Mouse (Mus musculus) testis, adult 2 months (tissue): ENCODE measurements around the gene Endod1. TPM values are rescaled to one million over a fixed set of nuclear protein-coding genes. Genes with fewer than 3 reads are reported as not detected.

ENCODE experiments used
- H3K27ac ChIP-seq: fragments of 200-500 bp; 2 replicates; pipeline ENCODE4 v1.5.1; 2012; ENCODE audit warnings: low read depth, low read length; ENCODE audit not compliant: control insufficient read depth, insufficient read depth
- H3K27me3 ChIP-seq: fragments of 200-500 bp; 2 replicates; pipeline ENCODE4 v1.6.1; 2012; ENCODE audit warnings: mild to moderate bottlenecking, low read length, moderate library complexity; ENCODE audit not compliant: control insufficient read depth, insufficient read depth
- H3K36me3 ChIP-seq: fragments of 200-500 bp; 2 replicates; pipeline ENCODE4 v1.6.1; 2012; ENCODE audit warnings: mild to moderate bottlenecking, low read length; ENCODE audit not compliant: control insufficient read depth, insufficient read depth
- H3K4me1 ChIP-seq: fragments of 200-500 bp; 2 replicates; pipeline ENCODE4 v1.6.1; 2012; ENCODE audit warnings: low read length; ENCODE audit not compliant: control insufficient read depth, insufficient read depth
- H3K4me3 ChIP-seq: fragments of 200-500 bp; 2 replicates; pipeline ENCODE4 v1.5.1; 2012; ENCODE audit warnings: low read depth, mild to moderate bottlenecking, low read length, moderate library complexity, mixed read lengths; ENCODE audit not compliant: control insufficient read depth
- CTCF ChIP-seq: fragments of 200-500 bp; IDR thresholded peaks from 2 replicates; pipeline ENCODE4 v1.5.1; 2012; ENCODE audit warnings: low read depth, mild to moderate bottlenecking, inconsistent platforms, low read length, moderate library complexity; ENCODE audit not compliant: control insufficient read depth, insufficient read depth, insufficient replicate concordance
- POLR2A ChIP-seq: fragments of 200-500 bp; IDR thresholded peaks from 2 replicates; pipeline ENCODE4 v1.6.1; 2012; ENCODE audit warnings: low read depth, mild to moderate bottlenecking, inconsistent platforms, low read length, moderate library complexity; ENCODE audit not compliant: control insufficient read depth
- polyA plus RNA-seq: library from polyadenylated mRNA; depleted of rRNA; stranded (reverse); fragments of >200 nt; gene quantifications from 2 replicates; pipeline ENCODE4 v1.2.3, GENCODE M21; 2012

Endod1 gene
- polyA plus RNA-seq, 1 experiment = 5.1 TPM

GRCm38 (mm10) chr9:14390278-14390677, 9.0 kb upstream of the Endod1 start:
- TF ChIP-seq CTCF (no peak), POLR2A (no peak)
- no peaks in the 10 kb centered on the region for H3K27me3 ChIP-seq

GRCm38 (mm10) chr9:14389050-14389621, 7.8 kb upstream of the Endod1 start:
- TF ChIP-seq POLR2A (no peak), CTCF (no peak)
- no peak overlapping the region for H3K27ac ChIP-seq
- no peaks in the 10 kb centered on the region for H3K4me1 ChIP-seq
- no peak overlapping the region for H3K4me3 ChIP-seq
- H3K27me3 ChIP-seq = no peaks in the 10 kb centered on the region
- H3K36me3 ChIP-seq = no peaks in the 10 kb centered on the region

More at GRCm38 (mm10) chr9:14390278-14390677, 9.0 kb upstream of the Endod1 start:
- no peaks in the 10 kb centered on the region for H3K4me1 ChIP-seq
- no peak overlapping the region for H3K27ac ChIP-seq
- no peaks in the 10 kb centered on the region for H3K36me3 ChIP-seq
- no peak overlapping the region for H3K4me3 ChIP-seq

- Histone ChIP-seq H3K27ac (no peak overlapping the region), H3K4me1 (no peaks in the 10 kb centered on the region), H3K4me3 (no peak overlapping the region), H3K36me3 (no peaks in the 10 kb centered on the region), H3K27me3 (no peaks in the 10 kb centered on the region)
- TF ChIP-seq CTCF = no peak
- TF ChIP-seq POLR2A = no peak
These were observed 6.7 kb upstream of the Endod1 start for GRCm38 (mm10) chr9:14388001-14388400.

- Histone ChIP-seq H3K27me3 (no peaks in the 10 kb centered on the region), H3K36me3 (no peaks in the 10 kb centered on the region)
- no peak for TF ChIP-seq POLR2A
- TF ChIP-seq CTCF = no peak
These were observed 5.5 kb upstream of the Endod1 start for GRCm38 (mm10) chr9:14386831-14387230.

GRCm38 (mm10) chr9:14385665-14386064, 4.4 kb upstream of the Endod1 start:
- Histone ChIP-seq H3K4me3 (no peak overlapping the region), H3K36me3 (no peaks in the 10 kb centered on the region), H3K4me1 (peaks cover 4% of the 10 kb centered on the region), H3K27ac (no peak overlapping the region), H3K27me3 (no peaks in the 10 kb centered on the region)
- TF ChIP-seq POLR2A (no peak), CTCF (no peak)

More at GRCm38 (mm10) chr9:14386831-14387230, 5.5 kb upstream of the Endod1 start:
- Histone ChIP-seq H3K27ac (no peak overlapping the region), H3K4me1 (no peaks in the 10 kb centered on the region), H3K4me3 (no peak overlapping the region)

- TF ChIP-seq CTCF = no peak
- no peak for TF ChIP-seq POLR2A
- Histone ChIP-seq H3K4me3 (no peak overlapping the region), H3K4me1 (peaks cover 10% of the 10 kb centered on the region), H3K36me3 (no peaks in the 10 kb centered on the region), H3K27me3 (no peaks in the 10 kb centered on the region), H3K27ac (no peak overlapping the region)
These were observed 2.0 kb upstream of the Endod1 start for GRCm38 (mm10) chr9:14383186-14383920.

GRCm38 (mm10) chr9:14382256-14382791, 1.0 kb upstream of the Endod1 start:
- no peak for TF ChIP-seq CTCF
- no peak for TF ChIP-seq POLR2A
- H3K4me3 ChIP-seq = no peak overlapping the region
- no peaks in the 10 kb centered on the region for H3K36me3 ChIP-seq
- no peaks in the 10 kb centered on the region for H3K27me3 ChIP-seq
- peaks cover 10% of the 10 kb centered on the region for H3K4me1 ChIP-seq
- no peak overlapping the region for H3K27ac ChIP-seq
